Mouse (Mus musculus): ENCODE results near the gene Cdr2l.
A peak's percentile ranks its signal among the peaks of the same experiment; 100 is the strongest.
"Not testable (repeated sequence)": the region's sequence is repeated elsewhere in the genome, so short reads cannot be mapped to it uniquely, and the experiment has no call there.

The Cdr2l gene

DNA sequence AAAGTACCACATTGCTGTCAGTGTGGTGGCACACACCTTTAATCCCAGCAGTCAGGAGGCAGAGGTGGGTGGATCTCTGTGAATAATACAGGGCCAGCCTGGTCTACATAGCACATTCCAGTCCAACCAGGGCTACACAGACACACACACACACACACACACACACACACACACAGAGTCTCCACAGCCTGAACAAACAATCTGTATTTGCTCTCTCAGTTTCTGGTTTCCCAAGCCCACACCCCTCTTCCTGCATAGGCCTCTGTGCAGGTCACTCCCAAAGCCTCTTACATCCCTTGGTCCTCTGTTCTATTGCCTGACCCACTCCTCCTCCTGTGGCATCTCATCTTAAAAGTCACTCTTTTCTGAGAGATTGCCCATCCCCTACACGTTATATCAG lies 9.7 kb upstream of the Cdr2l start:
- DNase-seq: no peak

DNA sequence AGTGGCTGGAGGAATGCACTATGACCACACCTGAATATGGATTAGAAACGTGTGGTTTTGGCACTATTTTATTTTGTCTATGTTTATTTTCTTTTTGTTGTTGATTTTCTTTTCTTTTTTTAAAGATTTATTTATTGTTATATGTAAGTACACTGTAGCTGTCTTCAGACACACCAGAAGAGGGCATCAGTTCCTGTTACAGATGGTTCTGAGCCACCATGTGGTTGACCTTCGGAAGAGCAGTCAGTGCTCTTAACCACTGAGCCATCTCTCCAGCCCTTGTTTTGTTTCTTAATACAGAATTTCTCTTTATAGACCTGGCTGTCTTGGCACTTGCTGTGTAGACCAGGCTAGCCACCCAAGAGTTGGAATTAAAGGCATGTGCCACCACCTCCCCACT lies 9.0 kb upstream of the Cdr2l start:
- DNase-seq: no peak

- DNase-seq: no peak
Measured at GRCm38 (mm10) chr11:115373805-115374694, 7.7 kb upstream of the Cdr2l start.

DNA sequence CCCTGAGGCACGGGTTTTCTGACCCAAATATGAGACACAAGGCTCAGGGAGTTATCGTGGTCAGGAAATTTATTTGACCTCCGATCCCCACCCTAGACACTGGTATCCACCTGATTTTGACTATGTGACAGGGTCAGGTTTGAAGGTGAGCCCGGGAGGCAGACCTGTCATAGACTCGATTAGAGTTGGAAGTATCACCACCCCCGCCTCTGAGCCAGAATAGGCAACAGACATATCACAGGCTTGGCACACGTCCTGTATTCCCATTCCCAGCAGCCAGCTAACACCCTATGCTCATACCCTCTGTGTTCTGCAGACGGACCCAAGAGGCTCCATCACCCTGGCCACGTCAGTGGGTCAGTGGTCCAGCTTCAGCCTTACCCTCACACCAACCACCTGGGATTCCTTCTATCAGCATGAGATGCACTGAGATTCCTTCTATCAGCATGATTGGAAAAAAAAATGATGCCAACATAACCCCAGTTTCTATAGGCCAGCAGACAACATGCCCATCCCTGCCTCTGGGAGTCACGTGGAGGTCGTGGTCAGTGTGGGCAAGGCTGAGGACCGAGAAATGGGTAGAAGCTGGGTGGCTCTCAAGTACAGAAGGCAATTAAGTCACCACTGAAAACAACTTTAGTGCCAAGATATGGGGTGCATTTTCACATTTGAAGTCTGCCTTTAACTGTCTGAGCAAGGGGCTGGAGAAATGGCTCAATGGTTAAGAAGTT lies 6.9 kb upstream of the Cdr2l start:
- no peak for DNase-seq

- no peak for DNase-seq
Measured at GRCm38 (mm10) chr11:115376722-115377121, 5.0 kb upstream of the Cdr2l start.

- no peak for DNase-seq
Measured at GRCm38 (mm10) chr11:115377254-115377653, 4.5 kb upstream of the Cdr2l start.

DNA sequence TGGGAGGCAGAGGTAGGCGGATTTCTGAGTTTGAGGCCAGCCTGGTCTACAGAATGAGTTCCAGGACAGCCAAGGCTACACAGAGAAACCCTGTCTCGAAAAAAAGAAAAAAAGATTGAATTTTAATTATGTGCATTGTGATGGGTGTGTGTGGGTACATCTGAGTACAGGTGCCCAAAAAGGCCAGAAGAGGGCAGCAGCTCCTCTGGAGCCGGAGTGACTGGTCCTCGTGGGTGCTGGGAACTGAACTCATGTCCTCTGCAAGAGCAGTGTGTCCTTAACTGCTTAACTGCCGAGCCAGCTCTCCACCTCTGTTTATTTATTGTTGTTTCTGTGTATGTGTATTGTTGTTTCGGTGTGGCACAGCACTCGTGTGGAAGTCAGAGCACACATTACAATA lies 3.9 kb upstream of the Cdr2l start:
- DNase-seq: no peak

DNA sequence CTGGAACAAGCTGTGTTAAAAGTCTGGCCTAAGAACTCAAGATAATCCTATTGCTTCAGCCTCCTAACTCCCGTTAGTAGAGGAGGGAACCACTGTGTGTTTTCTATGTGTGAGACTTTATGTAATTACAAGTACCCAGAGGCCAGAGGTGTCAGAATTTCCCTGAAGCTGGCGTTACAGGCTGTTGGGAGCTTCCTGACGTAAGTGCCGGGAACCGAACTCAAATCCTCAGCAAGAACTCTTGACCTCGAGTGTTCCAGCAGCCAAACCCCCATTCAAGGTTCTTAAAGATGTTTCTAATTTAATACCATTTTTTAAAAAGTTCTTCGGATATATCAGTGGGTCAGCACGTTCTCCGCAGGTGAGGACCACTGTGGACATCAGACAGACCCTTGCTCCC lies 440 bp upstream of the Cdr2l start:
- DNase-seq: no peak

DNA sequence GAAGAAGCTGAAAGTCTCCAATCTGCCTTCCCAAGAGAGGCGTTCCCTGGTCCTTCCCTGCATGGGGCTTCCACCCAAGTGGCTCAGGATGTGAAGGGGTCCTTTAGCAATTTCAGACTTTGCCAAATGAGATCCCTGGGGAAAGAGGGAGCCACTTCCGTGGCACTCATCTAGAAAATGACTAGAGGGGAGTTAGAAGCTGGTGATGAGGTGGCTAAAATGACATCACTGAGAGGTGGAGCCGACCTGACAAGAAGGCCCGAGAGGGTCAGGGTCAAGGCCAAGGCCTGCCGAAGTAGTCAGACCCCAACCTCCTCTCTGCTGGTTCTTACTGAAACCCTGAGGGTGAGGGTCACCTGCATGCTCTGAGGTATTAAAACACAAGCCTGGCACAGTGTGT lies 1.2 kb downstream of the Cdr2l start:
- no peak for DNase-seq

DNA sequence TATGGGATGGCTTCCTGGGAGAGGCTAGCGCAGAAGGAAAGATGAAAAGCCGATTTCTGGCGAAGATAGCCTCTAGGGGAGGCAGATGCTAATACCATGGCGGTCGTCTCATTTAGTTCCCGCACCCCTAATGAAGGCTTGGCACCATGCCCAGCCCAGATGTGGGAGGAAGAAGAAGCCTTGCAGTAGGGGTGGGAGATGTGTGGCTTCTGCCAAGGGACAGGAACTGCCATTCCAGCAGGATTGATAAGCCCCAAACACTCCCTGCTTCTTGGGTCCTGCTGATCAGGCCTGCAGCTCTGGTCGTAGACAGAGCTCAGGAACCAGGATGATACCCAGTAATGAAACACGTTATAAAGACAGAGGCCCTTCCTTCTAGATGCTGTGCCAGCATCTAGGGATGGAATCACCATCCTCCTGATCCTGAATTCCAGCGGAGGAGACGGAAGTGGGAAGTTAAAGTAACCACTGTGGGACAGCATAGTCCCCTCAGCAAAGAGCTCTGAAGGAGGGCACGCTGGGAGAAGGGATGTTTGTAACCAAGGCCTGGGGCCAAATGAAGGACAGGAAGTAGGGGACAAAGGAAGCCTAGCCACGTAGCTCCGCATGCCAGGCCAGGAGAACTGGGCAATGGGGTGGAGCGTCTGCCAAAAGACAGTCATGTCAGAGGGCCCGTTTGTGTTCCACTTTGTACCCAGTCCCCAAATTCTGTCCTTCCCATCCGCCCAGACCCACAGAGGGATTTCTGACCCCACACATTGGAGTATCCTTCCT lies 2.2 kb downstream of the Cdr2l start:
- no peak for DNase-seq

DNA sequence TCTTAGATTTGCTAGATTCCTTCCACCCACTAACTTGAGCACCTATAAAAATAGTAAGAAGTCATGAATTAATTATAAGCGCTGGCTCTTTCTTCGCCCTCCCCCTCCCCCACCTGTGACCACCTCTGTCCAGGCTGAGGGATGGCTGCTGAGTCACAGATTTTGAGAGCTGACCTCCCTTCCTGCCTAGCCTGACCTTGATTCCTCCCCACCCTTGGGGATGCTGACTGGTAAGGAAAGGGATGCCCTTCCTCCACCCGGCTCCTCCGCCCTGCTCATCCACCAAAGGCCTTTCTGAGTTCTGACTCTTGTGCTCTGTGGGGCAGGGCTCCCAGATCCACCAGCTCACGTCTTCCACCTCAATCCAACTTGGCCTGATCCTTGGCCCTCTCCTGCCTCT lies 2.9 kb downstream of the Cdr2l start:
- DNase-seq: no peak

DNA sequence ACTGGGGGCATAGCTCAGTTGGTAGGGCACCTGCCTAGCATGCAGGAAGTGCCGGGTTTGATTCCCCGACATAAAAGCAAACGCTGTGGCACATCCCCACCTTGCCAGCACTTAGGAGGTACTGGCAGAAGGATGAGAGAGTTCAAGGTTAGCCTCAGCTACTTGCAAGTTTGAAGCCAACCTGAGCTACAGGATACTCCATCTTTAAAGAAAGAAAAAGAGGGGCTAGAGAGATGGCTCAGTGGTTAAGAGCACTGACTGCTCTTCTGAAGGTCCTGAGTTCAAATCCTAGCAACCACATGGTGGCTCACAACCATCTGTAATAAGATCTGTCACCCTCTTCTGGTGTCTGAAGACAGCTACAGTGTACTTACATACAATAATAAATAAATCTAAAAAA lies 5.1 kb downstream of the Cdr2l start:
- DNase-seq: not testable (repeated sequence)

GRCm38 (mm10) chr11:115391358-115391757 lies 9.6 kb downstream of the Cdr2l start:
- DNase-seq: no peak

DNA sequence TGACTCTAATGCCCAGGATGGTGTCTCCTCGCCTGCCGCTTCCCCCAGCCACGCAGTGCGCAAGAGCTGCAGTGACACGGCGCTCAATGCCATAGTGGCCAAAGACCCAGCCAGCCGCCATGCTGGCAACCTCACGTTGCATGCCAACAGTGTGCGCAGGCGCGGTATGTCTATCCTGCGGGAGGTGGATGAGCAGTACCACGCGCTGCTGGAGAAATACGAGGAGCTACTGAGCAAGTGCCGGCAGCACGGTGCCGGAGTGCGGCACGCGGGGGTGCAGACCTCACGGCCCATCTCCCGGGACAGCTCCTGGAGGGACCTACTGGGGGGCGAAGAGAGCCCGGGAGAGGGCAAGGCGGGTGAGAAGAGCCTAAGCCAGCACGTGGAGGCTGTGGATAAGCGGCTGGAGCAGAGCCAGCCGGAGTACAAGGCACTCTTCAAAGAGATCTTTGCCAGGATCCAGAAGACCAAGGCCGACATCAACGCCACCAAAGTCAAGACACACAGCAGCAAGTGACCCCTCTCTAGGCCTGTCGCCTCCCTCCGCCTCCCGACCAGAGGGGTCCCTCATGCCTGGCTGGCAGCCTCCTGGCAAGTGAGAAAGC lies 12.1 kb downstream of the Cdr2l start:
- no peak for DNase-seq

DNA sequence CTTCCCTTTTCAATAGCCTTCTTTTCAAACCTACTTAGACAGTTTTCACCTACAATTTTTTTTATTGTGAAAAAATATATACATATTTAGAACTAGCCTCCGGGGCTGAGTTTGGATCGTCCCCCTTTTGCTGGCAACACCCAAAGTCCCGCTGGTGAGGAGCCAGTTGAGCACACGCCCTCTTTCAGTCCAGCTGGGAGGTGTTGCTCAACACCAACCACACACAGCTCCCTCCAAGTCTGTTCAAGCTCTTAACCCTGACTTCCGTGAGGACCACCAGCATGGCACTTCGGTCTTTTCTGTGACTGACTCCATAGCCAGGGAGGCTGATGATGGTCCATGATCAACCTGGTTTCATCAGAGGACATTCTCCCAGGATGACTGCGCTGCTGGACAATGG lies 16.4 kb downstream of the Cdr2l start:
- no peak for DNase-seq

- no peak for DNase-seq
Measured at GRCm38 (mm10) chr11:115400126-115400525, 18.4 kb downstream of the Cdr2l start.

GRCm38 (mm10) chr11:115400630-115401391 lies 19.1 kb downstream of the Cdr2l start:
- no peak for DNase-seq

DNA sequence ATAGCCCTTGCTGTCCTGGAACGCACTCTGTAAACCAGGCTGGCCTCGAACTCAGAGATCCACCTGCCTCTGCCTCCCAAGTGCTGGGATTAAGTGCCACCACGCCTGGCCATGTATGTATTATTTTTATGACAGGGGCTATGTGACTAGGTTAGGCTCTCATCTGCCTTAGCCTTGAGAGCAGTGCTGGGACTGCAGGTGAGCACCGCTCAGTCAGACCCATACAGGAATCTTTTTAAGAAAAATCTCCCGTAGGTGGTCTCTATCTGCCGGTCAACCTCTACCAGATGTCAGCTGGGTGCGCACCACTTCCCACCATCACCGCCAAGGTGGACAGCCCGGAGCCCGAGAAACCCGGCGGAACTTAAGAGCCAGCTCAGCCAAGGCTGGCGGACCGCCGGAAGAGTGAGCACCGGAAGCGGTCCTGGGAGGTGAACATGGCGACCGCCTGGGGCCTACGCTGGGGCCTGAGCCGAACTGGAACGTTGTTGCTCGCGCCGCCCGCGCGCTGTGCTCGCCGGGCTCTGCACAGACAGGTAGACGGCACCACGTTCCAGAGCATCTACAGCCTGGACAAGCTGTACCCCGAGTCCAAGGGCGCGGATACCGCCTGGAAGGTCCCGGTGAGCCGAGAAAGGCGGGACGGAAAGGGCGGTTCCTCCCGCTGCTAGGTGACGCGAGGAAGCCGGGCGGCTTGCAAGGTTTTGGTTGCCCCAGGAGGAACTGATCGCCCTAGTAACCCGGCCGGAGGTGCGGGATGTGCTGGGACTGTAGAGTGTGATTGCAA lies 21.8 kb downstream of the Cdr2l start, which contains the start of gene Mrpl58:
Gene Mrpl58, plus strand, starts transcription at position 415 of the 787 bp plus-strand sequence.
- DNase-seq: peak; percentile 89

DNA sequence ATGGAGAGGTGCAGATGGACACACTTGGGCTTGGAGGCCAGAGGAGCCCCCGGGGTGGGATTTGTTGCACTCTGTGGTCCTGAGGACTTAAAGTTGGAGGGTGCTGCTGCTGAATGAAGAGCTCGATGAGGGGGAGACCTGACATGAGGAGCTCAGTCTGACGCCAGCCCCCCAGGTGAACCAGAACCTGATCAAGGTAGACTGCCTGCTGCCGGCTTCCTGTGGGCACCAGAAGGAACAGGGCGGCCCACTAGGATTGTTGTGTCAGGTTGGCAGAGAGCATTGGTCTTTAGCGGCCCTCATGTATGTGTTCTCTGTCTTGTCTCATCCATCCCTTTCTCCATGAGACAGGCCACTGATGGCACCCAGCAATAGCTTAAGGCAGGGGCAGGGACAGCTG lies 24.0 kb downstream of the Cdr2l start:
- DNase-seq: peak; percentile 44

GRCm38 (mm10) chr11:115406858-115407401 lies 25.2 kb downstream of the Cdr2l start:
- DNase-seq: peak; percentile 86
